Mouse (Mus musculus) embryonic facial prominence, embryonic 10.5 days (tissue): Measurements from ENCODE around the gene Fxyd2. TPM values are rescaled to one million over a fixed set of nuclear protein-coding genes. Genes with fewer than 3 reads are reported as not detected.

Source experiments
- DNase-seq: peaks from one replicate; pipeline ENCODE4 v3.0.0-alpha.2; 2017; ENCODE audit warnings: low spot score
- H3K27ac ChIP-seq: fragments of 300-500 bp; sonication (generic); replicated peaks from 2 replicates; pipeline ENCODE4 v1.5.1; 2016; ENCODE audit warnings: mild to moderate bottlenecking
- H3K27me3 ChIP-seq: fragments of 300-500 bp; sonication (generic); replicated peaks from 2 replicates; pipeline ENCODE4 v1.6.1; 2016; ENCODE audit warnings: low read depth, mild to moderate bottlenecking; ENCODE audit not compliant: poor library complexity, severe bottlenecking
- H3K36me3 ChIP-seq: fragments of 300-500 bp; sonication (generic); replicated peaks from 2 replicates; pipeline ENCODE4 v1.6.1; 2016; ENCODE audit warnings: mild to moderate bottlenecking, moderate library complexity
- H3K4me1 ChIP-seq: fragments of 300-500 bp; sonication (generic); 2 replicates; pipeline ENCODE4 v1.6.1; 2016
- H3K4me3 ChIP-seq: fragments of 300-500 bp; sonication (generic); 2 replicates; pipeline ENCODE4 v1.5.1; 2016; ENCODE audit warnings: mild to moderate bottlenecking, moderate library complexity
- H3K9me3 ChIP-seq: fragments of 300-500 bp; sonication (generic); 2 replicates; pipeline ENCODE4 v1.6.1; 2016; ENCODE audit warnings: mild to moderate bottlenecking
- WGBS: fragments of 180-500 bp; shearing (Covaris S2); methylation state at CpG from one replicate; pipeline ENCODE4 v1.1.7; 2016; 5-methylcytosine and 5-hydroxymethylcytosine counted together
- polyA plus RNA-seq: library from polyadenylated mRNA; unstranded; fragments of >200 nt; fragmentation: Nextera tagmentation; extraction: Ambion mirVana; gene quantifications from 2 replicates; pipeline ENCODE4 v1.2.1, GENCODE M21; 2016

The Fxyd2 gene
- polyA plus RNA-seq: 0.76 and 1.1 TPM in 2 replicates

DNA sequence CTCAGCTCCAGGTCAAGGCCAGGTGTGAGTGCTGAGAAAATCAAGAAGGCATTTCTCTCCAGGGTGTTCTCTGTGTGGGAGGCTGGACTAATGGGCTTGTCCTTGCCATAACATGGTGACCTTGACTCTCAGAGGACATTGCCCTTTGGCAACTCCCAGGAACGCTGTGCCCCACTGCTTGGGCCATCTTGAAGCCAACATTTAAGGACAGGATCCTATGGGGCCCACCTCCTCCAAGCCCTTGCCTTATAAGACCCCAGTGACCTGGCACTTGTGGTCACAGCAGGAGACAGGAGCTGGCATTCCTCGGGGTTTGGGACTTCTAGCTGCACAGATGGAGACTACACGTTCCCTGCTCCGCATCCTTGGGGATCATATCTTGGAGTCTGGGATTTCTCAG is at the start of gene Fxyd2:
Gene Fxyd2 (plus strand): TSS at position 236 of the 400 bp plus-strand sequence.
- peaks cover 6% of the 10 kb centered on the region; the same call in 1 of the 2 replicates for H3K4me1 ChIP-seq
- H3K4me3 ChIP-seq: no peak within 1 kb of the TSS
- peaks cover 19% of the 10 kb centered on the region for H3K36me3 ChIP-seq
- no peak for DNase-seq
- peaks cover 19% of the 10 kb centered on the region for H3K27me3 ChIP-seq
- 83% methylated on average over 4 of the region's 4 CpGs for WGBS
- H3K9me3 ChIP-seq: no peaks in the 10 kb centered on the region
- no peak within 1 kb of the TSS for H3K27ac ChIP-seq

DNA sequence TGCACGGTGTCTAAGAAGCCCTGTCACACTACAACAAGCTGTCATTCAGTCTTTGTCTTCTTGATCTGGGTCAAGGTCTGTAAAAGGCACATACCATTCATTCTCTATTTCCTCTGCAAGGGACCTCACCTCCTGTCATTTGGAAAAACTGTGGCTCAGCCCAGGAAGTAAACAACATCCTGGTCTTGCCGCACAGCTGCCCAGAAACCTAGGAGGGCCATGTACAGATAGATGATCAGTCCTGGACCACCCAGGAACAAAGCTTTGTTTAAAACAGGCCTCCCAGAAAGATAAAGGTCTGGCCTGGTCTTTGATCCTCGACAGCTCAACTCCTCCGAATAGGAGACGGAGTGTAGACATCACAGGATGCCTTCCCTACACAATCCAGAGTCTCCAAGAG is 49.6 kb upstream of the Fxyd2 start:
- Histone ChIP-seq H3K27ac (no peak overlapping the region), H3K36me3 (no peaks in the 10 kb centered on the region), H3K4me3 (no peak overlapping the region), H3K9me3 (no peaks in the 10 kb centered on the region), H3K27me3 (no peaks in the 10 kb centered on the region), H3K4me1 (0 out of 2 replicates have a peak, but pooled peaks cover 3% of the 10 kb centered on the region)
- no peak for DNase-seq
- WGBS: 59% methylated on average over 5 of the region's 5 CpGs

DNA sequence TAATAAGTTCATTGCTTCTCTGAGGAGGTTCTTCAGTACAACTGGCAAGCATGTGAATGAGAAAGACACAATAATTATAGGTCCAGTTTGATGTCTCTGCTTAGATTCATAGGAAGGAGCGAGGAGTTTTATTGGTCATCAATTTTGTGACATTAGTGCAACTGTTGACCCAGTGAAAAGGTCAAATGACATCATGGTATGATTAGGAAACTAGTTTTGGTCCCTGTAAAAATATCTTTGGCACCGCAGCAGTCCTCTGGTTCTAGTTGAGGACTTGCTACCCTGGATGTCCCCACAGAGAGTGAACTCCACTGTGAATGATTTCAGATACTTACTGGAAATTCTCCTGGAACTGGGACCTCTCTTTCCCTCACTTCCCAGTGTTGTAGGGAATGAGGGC is 44.3 kb upstream of the Fxyd2 start:
- Histone ChIP-seq H3K4me3 (no peak overlapping the region), H3K4me1 (0 out of 2 replicates have a peak, but pooled peaks cover 4% of the 10 kb centered on the region), H3K36me3 (no peaks in the 10 kb centered on the region), H3K27ac (no peak overlapping the region), H3K27me3 (no peaks in the 10 kb centered on the region), H3K9me3 (no peaks in the 10 kb centered on the region)
- 84% methylated on average over 2 of the region's 2 CpGs for WGBS
- DNase-seq: no peak

- no peaks in the 10 kb centered on the region for H3K9me3 ChIP-seq
- H3K27me3 ChIP-seq: no peaks in the 10 kb centered on the region
- WGBS: 79% methylated on average over 7 of the region's 7 CpGs
- H3K27ac ChIP-seq: no peak overlapping the region
- H3K4me3 ChIP-seq: no peak overlapping the region
- no peaks in the 10 kb centered on the region for H3K36me3 ChIP-seq
- peaks cover 4% of the 10 kb centered on the region; the same call in 1 of the 2 replicates for H3K4me1 ChIP-seq
- no peak for DNase-seq
Observed at GRCm38 (mm10) chr9:45358356-45358755, 41.1 kb upstream of the Fxyd2 start.

DNA sequence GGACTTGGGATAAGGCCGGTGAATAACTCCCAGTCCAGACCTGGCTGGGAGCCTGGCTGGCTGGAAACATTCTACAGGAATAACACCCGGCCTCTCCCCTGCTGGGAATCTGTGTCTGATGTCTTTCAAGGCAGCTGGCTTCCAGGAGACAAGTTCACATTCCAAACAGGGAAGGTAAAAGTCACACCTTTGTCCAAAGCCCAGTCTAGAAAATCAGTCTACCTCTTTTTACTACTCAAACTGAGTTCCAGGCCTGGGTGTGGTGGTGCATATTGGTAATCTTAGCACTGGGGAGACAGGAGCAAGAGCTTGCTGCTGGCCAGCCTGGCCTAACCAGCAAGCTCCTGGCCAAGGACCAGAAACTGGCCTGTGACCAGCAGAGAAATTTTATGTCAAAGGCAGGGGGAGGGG is 37.4 kb upstream of the Fxyd2 start:
- Histone ChIP-seq H3K4me1 (peaks cover 4% of the 10 kb centered on the region; the same call in 1 of the 2 replicates), H3K4me3 (no peak overlapping the region), H3K36me3 (no peaks in the 10 kb centered on the region), H3K9me3 (no peaks in the 10 kb centered on the region), H3K27ac (no peak overlapping the region), H3K27me3 (0 out of 2 replicates have a peak, but pooled peaks cover 4% of the 10 kb centered on the region)
- 48% methylated on average over 2 of the region's 2 CpGs for WGBS
- no peak for DNase-seq

DNA sequence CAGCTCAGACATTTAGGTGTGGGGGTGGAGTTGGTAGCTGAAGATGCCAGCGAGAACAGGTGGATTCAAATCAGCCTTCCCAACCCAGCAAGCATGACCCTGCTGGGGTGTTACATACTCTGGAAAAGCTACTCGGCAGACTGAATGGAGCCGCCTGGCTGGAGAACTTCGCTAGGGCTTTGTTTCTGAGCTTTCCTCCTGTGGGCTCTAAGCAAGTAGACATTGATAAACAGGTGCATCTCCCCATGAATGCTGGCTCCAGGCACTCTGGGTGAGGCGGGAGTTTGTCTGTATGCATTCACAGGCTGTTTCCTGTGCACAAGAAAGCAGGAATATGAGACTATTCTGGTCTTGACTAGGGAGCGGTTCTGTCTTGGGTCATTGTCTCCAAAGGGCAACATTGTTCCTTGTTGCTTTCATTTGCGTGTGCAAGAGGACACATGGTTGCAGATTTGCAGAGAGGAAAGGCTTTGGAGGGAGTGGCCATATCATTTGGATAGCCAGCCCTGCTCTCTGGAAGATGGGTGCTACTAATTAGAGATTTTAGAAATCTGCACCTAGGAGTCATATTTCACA is 35.7 kb upstream of the Fxyd2 start:
- Histone ChIP-seq H3K4me1 (peaks cover 8% of the 10 kb centered on the region), H3K27ac (no peak overlapping the region), H3K27me3 (peaks cover 12% of the 10 kb centered on the region), H3K9me3 (no peaks in the 10 kb centered on the region), H3K4me3 (no peak overlapping the region), H3K36me3 (no peaks in the 10 kb centered on the region)
- 67% methylated on average over 7 of the region's 7 CpGs for WGBS
- DNase-seq: no peak

GRCm38 (mm10) chr9:45367716-45368115 is 31.8 kb upstream of the Fxyd2 start:
- 0 out of 2 replicates have a peak, but pooled peaks cover 3% of the 10 kb centered on the region for H3K36me3 ChIP-seq
- no peak for DNase-seq
- H3K4me1 ChIP-seq: peaks cover 44% of the 10 kb centered on the region
- H3K27ac ChIP-seq: no peak overlapping the region
- WGBS: 75% methylated on average over 8 of the region's 8 CpGs
- H3K9me3 ChIP-seq: no peaks in the 10 kb centered on the region
- no peak overlapping the region for H3K4me3 ChIP-seq
- peaks cover 22% of the 10 kb centered on the region for H3K27me3 ChIP-seq

DNA sequence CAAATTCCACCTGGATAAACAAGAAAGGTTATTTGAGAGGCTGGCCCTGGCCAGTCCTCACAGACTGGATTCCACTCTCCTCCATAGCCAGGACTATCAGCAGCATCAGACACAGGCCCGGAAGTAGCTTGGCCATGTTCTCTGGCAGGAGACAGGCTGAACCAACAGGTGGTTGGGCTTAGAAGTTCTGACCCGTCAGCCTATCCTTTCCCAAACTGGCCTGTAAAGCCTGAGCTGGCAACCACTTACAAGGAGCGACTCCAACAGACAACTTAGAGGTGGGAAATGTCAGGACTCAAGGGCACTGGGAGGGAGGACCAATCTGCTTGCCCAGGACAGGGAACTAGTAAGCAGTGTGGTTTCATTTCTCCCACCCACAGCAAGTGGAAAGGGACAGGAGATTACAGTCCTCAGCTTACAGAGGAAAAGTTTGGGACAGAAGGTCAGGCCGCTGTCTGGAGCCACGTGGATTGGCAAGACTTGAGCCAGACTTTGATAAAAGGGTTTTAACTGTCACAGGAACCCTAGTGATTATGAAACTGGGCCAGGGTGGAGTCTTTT is 31.0 kb upstream of the Fxyd2 start:
- H3K9me3 ChIP-seq: no peaks in the 10 kb centered on the region
- WGBS: 60% methylated on average over 5 of the region's 5 CpGs
- H3K27me3 ChIP-seq: peaks cover 22% of the 10 kb centered on the region
- peaks cover 51% of the 10 kb centered on the region for H3K4me1 ChIP-seq
- H3K27ac ChIP-seq: no peak overlapping the region
- peaks cover 6% of the 10 kb centered on the region; the same call in 1 of the 2 replicates for H3K36me3 ChIP-seq
- no peak overlapping the region for H3K4me3 ChIP-seq
- no peak for DNase-seq

DNA sequence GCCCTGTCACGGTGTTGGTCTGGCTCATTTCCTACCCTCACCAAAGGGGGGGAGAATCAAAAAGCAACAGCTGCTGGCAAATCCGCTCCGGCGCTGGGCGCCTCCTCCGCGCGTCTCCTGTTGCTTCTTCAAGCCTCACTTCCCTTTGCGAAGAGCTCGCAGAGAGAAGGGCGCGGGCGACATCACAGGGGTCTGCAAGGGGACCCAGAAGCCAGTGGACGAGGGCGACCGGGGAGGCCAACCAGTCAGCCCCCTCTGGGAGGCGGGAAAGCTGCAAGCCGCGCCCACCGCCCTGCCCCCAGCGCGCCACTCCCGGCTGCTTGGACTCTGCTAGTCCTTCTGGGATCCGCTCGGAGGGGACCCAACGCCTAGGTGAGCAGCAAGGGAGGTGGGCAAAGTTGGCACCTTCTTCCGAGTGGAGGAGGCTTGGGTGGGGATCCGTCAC is 29.3 kb upstream of the Fxyd2 start, which contains the start of gene Fxyd6:
Gene Fxyd6 (plus strand): TSS at position 69 of the 445 bp plus-strand sequence.
- WGBS: under 1% methylated on average over 28 of the region's 28 CpGs
- Histone ChIP-seq H3K4me1 (peaks cover 56% of the 10 kb centered on the region), H3K9me3 (no peaks in the 10 kb centered on the region), H3K27ac (peak within 1 kb of the TSS; percentile 91), H3K36me3 (peaks cover 20% of the 10 kb centered on the region), H3K4me3 (peak within 1 kb of the TSS; percentile 75), H3K27me3 (peaks cover 22% of the 10 kb centered on the region)
- DNase-seq: peak; percentile 89

DNA sequence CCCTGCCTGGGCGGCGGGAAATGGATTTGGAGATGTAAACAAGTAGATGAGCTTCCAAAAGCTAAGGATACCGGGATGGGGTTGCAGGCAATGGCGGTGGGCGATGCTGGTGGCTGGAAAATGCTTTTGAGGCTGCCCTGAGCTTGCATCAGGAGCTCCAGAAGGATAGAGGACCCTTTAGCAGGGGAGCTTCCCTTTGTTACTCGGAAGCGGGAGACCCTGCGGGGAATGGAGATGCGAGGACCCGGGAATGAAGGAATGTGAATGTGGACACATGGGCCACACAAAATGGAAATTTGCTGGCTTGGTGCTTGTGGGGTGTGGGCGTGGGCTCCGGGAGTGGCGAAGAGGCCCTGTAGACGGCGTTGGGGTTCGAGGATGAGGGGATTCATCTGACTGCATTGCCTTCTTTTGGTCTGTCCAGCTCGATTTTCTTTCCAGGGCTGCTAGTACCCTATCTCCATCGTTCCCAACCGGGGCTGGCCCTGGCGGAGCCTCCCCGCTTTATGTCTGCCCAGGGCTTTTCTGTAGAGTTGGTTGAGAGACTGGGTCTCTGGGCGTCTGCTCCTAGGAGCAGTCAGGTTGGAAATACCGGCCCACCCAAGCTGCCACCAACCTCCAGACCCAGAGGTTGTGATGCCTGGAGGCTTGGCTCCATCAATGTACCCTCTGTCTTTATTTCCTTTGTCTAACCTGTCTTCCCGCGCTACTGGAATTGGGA is 28.7 kb upstream of the Fxyd2 start:
- Histone ChIP-seq H3K27me3 (peaks cover 22% of the 10 kb centered on the region), H3K4me1 (peaks cover 56% of the 10 kb centered on the region), H3K27ac (peak overlapping the region; percentile 91), H3K4me3 (peak overlapping the region; percentile 75), H3K9me3 (no peaks in the 10 kb centered on the region), H3K36me3 (peaks cover 27% of the 10 kb centered on the region)
- 4% methylated on average over 25 of the region's 25 CpGs for WGBS
- no peak for DNase-seq

- peak overlapping the region; percentile 91 for H3K27ac ChIP-seq
- 30% methylated on average over 2 of the region's 2 CpGs for WGBS
Observed at GRCm38 (mm10) chr9:45371337-45371707, 28.1 kb upstream of the Fxyd2 start.

GRCm38 (mm10) chr9:45373896-45374295 is 25.6 kb upstream of the Fxyd2 start:
- DNase-seq: no peak
- no peak overlapping the region for H3K4me3 ChIP-seq
- H3K9me3 ChIP-seq: no peaks in the 10 kb centered on the region
- H3K27me3 ChIP-seq: peaks cover 8% of the 10 kb centered on the region
- WGBS: 73% methylated on average over 3 of the region's 3 CpGs
- peaks cover 51% of the 10 kb centered on the region for H3K4me1 ChIP-seq
- peaks cover 57% of the 10 kb centered on the region for H3K36me3 ChIP-seq
- no peak overlapping the region for H3K27ac ChIP-seq

More at GRCm38 (mm10) chr9:45371337-45371707, 28.1 kb upstream of the Fxyd2 start:
- Histone ChIP-seq H3K4me3 (peak overlapping the region; percentile 75), H3K27me3 (peaks cover 22% of the 10 kb centered on the region), H3K36me3 (peaks cover 32% of the 10 kb centered on the region), H3K9me3 (no peaks in the 10 kb centered on the region), H3K4me1 (peaks cover 56% of the 10 kb centered on the region)
- DNase-seq: peak; percentile 55
